Mouse (Mus musculus) spleen, adult 2 months (tissue): Measurements from ENCODE around the gene Gm20388. TPM values are rescaled to one million over a fixed set of nuclear protein-coding genes. Genes with fewer than 3 reads are reported as not detected.

Source experiments
- DNase-seq, 2 experiments: peaks; one replicate each; pipeline versions ENCODE4 v3.0.0 to v3.0.0-alpha.2; 2012 to 2021; ENCODE audit warnings: low spot score in 2 of 2, low read depth in 1 of 2
- H3K27ac ChIP-seq: fragments of 200-500 bp; 2 replicates; pipeline ENCODE4 v1.5.1; 2012; ENCODE audit warnings: low read length, inconsistent platforms; ENCODE audit not compliant: insufficient read depth
- H3K27me3 ChIP-seq: fragments of 200-500 bp; 2 replicates; pipeline ENCODE4 v1.6.1; 2012; ENCODE audit warnings: mild to moderate bottlenecking, moderate library complexity, low read length, inconsistent platforms; ENCODE audit not compliant: control insufficient read depth, insufficient read depth
- H3K36me3 ChIP-seq: fragments of 200-500 bp; 2 replicates; pipeline ENCODE4 v1.6.1; 2012; ENCODE audit warnings: mild to moderate bottlenecking, low read length, inconsistent platforms; ENCODE audit not compliant: control insufficient read depth, insufficient read depth
- H3K4me1 ChIP-seq: fragments of 200-500 bp; 2 replicates; pipeline ENCODE4 v1.6.1; 2011; ENCODE audit warnings: inconsistent platforms; ENCODE audit not compliant: control insufficient read depth, insufficient read depth, insufficient read length
- H3K4me3 ChIP-seq: fragments of 200-500 bp; 2 replicates; pipeline ENCODE4 v1.5.1; 2011; ENCODE audit warnings: mild to moderate bottlenecking, inconsistent platforms; ENCODE audit not compliant: insufficient read depth, insufficient read length; ENCODE audit errors: extremely low read depth
- CTCF ChIP-seq: fragments of 200-500 bp; IDR thresholded peaks from 2 replicates; pipeline ENCODE4 v1.5.1; 2011; ENCODE audit warnings: mild to moderate bottlenecking, inconsistent platforms; ENCODE audit not compliant: insufficient read depth, insufficient read length, insufficient replicate concordance; ENCODE audit errors: extremely low read depth
- POLR2A ChIP-seq: fragments of 200-500 bp; IDR thresholded peaks from 2 replicates; pipeline ENCODE4 v1.6.1; 2011; ENCODE audit warnings: low read depth, low read length, inconsistent platforms
- WGBS: fragments of 180-500 bp; shearing (Covaris S2); methylation state at CpG from one replicate; pipeline ENCODE4 v1.1.7; 2018; 5-methylcytosine and 5-hydroxymethylcytosine counted together
- polyA plus RNA-seq: library from polyadenylated mRNA; depleted of rRNA; stranded (reverse); fragments of >200 nt; gene quantifications from 2 replicates; pipeline ENCODE4 v1.2.3, GENCODE M21; 2012

Gene Gm20388
- polyA plus RNA-seq, 1 experiment = 26.1 TPM

GRCm38 (mm10) chr8:123725261-123725660 lies 3814.6 kb downstream of the Gm20388 start:
- 79% methylated on average over 7 of the region's 7 CpGs for WGBS
- no peaks in the 10 kb centered on the region for H3K27me3 ChIP-seq
- H3K27ac ChIP-seq = no peak overlapping the region
- H3K4me1 ChIP-seq = no peaks in the 10 kb centered on the region
- no peak for TF ChIP-seq POLR2A
- no peak overlapping the region for H3K4me3 ChIP-seq
- no peaks in the 10 kb centered on the region for H3K36me3 ChIP-seq
- DNase-seq = no peak

- 94% methylated on average over 6 of the region's 6 CpGs for WGBS
- no peak for DNase-seq
Measured at GRCm38 (mm10) chr8:123726759-123727158, 3816.1 kb downstream of the Gm20388 start.

GRCm38 (mm10) chr8:123729055-123729785 lies 3818.6 kb downstream of the Gm20388 start:
- TF ChIP-seq CTCF (no peak), POLR2A (no peak)
- DNase-seq = no peak
- Histone ChIP-seq H3K4me3 (no peak overlapping the region), H3K27ac (no peak overlapping the region), H3K36me3 (no peaks in the 10 kb centered on the region), H3K4me1 (no peaks in the 10 kb centered on the region), H3K27me3 (no peaks in the 10 kb centered on the region)
- WGBS = 44% methylated on average over 20 of the region's 20 CpGs

More at GRCm38 (mm10) chr8:123726759-123727158, 3816.1 kb downstream of the Gm20388 start:
- H3K27ac ChIP-seq = no peak overlapping the region
- H3K36me3 ChIP-seq = no peaks in the 10 kb centered on the region
- TF ChIP-seq CTCF = no peak
- TF ChIP-seq POLR2A = no peak
- H3K4me3 ChIP-seq = no peak overlapping the region
- H3K4me1 ChIP-seq = no peaks in the 10 kb centered on the region
- H3K27me3 ChIP-seq = no peaks in the 10 kb centered on the region

GRCm38 (mm10) chr8:123729786-123730411 lies 3819.3 kb downstream of the Gm20388 start:
- Histone ChIP-seq H3K4me1 (no peaks in the 10 kb centered on the region), H3K36me3 (no peaks in the 10 kb centered on the region), H3K4me3 (no peak overlapping the region), H3K27ac (no peak overlapping the region), H3K27me3 (no peaks in the 10 kb centered on the region)
- no peak for DNase-seq
- TF ChIP-seq POLR2A = no peak
- TF ChIP-seq CTCF = no peak
- WGBS = 65% methylated on average over 13 of the region's 13 CpGs

GRCm38 (mm10) chr8:123732332-123732731 lies 3821.7 kb downstream of the Gm20388 start:
- TF ChIP-seq POLR2A (no peak), CTCF (no peak)
- H3K27me3 ChIP-seq = no peaks in the 10 kb centered on the region
- no peaks in the 10 kb centered on the region for H3K4me1 ChIP-seq
- 59% methylated on average over 4 of the region's 4 CpGs for WGBS
- no peak for DNase-seq
- no peak overlapping the region for H3K4me3 ChIP-seq
- H3K36me3 ChIP-seq = no peaks in the 10 kb centered on the region
- no peak overlapping the region for H3K27ac ChIP-seq

- H3K27me3 ChIP-seq = no peaks in the 10 kb centered on the region
- no peak for DNase-seq
- WGBS = 77% methylated on average over 8 of the region's 8 CpGs
Measured at GRCm38 (mm10) chr8:123734486-123734885, 3823.8 kb downstream of the Gm20388 start.

GRCm38 (mm10) chr8:123736974-123737373 lies 3826.3 kb downstream of the Gm20388 start:
- TF ChIP-seq POLR2A (no peak), CTCF (no peak)
- Histone ChIP-seq H3K4me1 (no peaks in the 10 kb centered on the region), H3K27ac (no peak overlapping the region), H3K27me3 (no peaks in the 10 kb centered on the region), H3K36me3 (no peaks in the 10 kb centered on the region), H3K4me3 (no peak overlapping the region)
- WGBS = 82% methylated on average over 9 of the region's 9 CpGs
- no peak for DNase-seq

More at GRCm38 (mm10) chr8:123734486-123734885, 3823.8 kb downstream of the Gm20388 start:
- TF ChIP-seq POLR2A = no peak
- TF ChIP-seq CTCF = no peak
- Histone ChIP-seq H3K27ac (no peak overlapping the region), H3K4me1 (no peaks in the 10 kb centered on the region), H3K4me3 (no peak overlapping the region), H3K36me3 (no peaks in the 10 kb centered on the region)
